Mouse (Mus musculus): ENCODE data around the gene Zfand3. TPM values are rescaled to one million over a fixed set of nuclear protein-coding genes. Genes with fewer than 3 reads are reported as not detected.
A peak's percentile ranks its signal among the peaks of the same experiment; 100 is the strongest.

The Zfand3 gene
- polyA plus RNA-seq, 1 experiment: 111 TPM

GRCm38 (mm10) chr17:30237600-30237999 lies 233.1 kb downstream of the Zfand3 start:
- DNase-seq: peak; percentile 37
- H3K36me3 ChIP-seq (ENCODE audit: control insufficient read depth, insufficient read depth, low read length): no peaks in the 10 kb centered on the region
- TF ChIP-seq CTCF (conservative IDR thresholded peaks at IDR 0.05; ENCODE audit: insufficient read depth, insufficient read length, low read depth, low read length) (no peak), POLR2A (IDR thresholded peaks at IDR 0.05; ENCODE audit: low read depth, low read length) (no peak)
- H3K4me1 ChIP-seq (ENCODE audit: control insufficient read depth, insufficient read depth, low read length): no peaks in the 10 kb centered on the region
- H3K27ac ChIP-seq (ENCODE audit: insufficient read depth, low read depth, low read length): no peak overlapping the region
- no peak overlapping the region for H3K4me3 ChIP-seq (ENCODE audit: insufficient read depth, low read depth, low read length)
- WGBS: 90% methylated on average over 7 of the region's 7 CpGs
- H3K27me3 ChIP-seq (replicated peaks; ENCODE audit: control insufficient read depth, insufficient read depth, low read length): no peaks in the 10 kb centered on the region

DNA sequence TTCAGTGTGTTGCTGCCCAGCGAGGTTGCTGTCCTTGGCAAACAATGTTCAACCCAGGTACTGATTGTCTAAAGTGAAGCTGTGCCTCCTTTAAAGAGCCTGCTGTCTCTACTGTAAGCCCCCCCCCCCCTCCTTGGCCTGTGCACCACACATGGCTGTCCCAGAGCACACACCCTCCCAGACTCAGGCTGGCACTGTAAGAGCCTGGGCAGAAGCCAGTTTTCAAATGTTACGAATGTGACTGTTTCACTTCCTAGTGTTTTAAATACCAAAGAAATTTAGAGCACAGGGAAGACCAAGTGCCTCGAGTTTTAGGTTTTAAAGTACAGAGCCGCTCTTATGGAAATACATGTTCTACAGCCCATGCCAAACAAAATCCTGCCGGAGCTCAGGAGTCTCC lies 234.9 kb downstream of the Zfand3 start:
- H3K36me3 ChIP-seq (ENCODE audit: control insufficient read depth, insufficient read depth, low read length): no peaks in the 10 kb centered on the region
- WGBS: 63% methylated on average over 5 of the region's 5 CpGs
- DNase-seq: peak; percentile 27
- no peak overlapping the region for H3K27ac ChIP-seq (ENCODE audit: insufficient read depth, low read depth, low read length)
- no peak overlapping the region for H3K4me3 ChIP-seq (ENCODE audit: insufficient read depth, low read depth, low read length)
- TF ChIP-seq CTCF (conservative IDR thresholded peaks at IDR 0.05; ENCODE audit: insufficient read depth, insufficient read length, low read depth, low read length) (no peak), POLR2A (IDR thresholded peaks at IDR 0.05; ENCODE audit: low read depth, low read length) (no peak)
- H3K27me3 ChIP-seq (replicated peaks; ENCODE audit: control insufficient read depth, insufficient read depth, low read length): no peaks in the 10 kb centered on the region
- H3K4me1 ChIP-seq (ENCODE audit: control insufficient read depth, insufficient read depth, low read length): no peaks in the 10 kb centered on the region

DNA sequence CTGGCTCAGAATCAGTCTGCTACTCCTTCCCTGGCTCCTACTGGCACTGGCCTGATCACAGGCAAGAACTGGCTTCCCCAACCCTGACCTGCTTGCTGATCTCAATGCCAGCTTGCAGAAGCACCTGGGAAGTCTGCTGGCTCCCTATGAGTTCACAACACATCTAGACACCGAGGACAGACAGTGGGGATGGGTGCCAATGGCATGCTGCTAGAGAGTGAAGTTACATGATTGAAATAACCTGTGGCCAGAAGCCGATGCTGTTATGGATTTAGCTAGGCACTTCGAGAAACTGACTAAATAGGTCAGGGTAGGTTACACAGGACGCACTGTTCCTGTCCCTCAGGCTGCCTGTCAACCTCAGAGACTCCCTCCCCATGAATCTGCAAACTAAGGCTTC lies 236.1 kb downstream of the Zfand3 start:
- WGBS: 71% methylated on average over 4 of the region's 4 CpGs
- peak; percentile 31 for DNase-seq

DNA sequence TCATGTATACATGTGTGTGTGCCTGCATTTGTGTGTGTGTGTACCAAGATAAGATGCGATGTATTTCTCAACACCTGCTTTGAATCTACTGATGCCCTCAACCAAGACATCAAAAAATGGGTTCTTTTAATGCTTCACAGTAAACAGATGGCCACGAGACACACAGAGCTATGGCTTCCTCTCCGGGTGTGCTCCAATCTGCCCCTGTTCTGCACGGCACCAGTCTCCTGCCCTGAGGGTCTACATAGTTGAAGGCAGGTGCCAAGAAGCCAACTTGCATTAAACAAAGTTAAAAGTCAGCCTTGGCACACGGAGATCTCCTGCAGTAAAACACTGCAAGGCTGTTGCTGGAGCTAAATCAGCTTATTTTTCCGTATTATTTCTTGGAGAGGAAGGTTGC lies 236.5 kb downstream of the Zfand3 start:
- 74% methylated on average over 6 of the region's 6 CpGs for WGBS
- Histone ChIP-seq H3K4me1 (ENCODE audit: control insufficient read depth, insufficient read depth, low read length) (no peaks in the 10 kb centered on the region; the same call in 1 of the 2 replicates), H3K36me3 (ENCODE audit: control insufficient read depth, insufficient read depth, low read length) (no peaks in the 10 kb centered on the region), H3K4me3 (ENCODE audit: insufficient read depth, low read depth, low read length) (no peak overlapping the region), H3K27ac (ENCODE audit: insufficient read depth, low read depth, low read length) (no peak overlapping the region), H3K27me3 (replicated peaks; ENCODE audit: control insufficient read depth, insufficient read depth, low read length) (no peaks in the 10 kb centered on the region)
- TF ChIP-seq CTCF (conservative IDR thresholded peaks at IDR 0.05; ENCODE audit: insufficient read depth, insufficient read length, low read depth, low read length): no peak
- no peak for TF ChIP-seq POLR2A (IDR thresholded peaks at IDR 0.05; ENCODE audit: low read depth, low read length)
- peak; percentile 52 for DNase-seq

More for the DNA sequence above, 236.1 kb downstream of the Zfand3 start:
- H3K4me1 ChIP-seq (ENCODE audit: control insufficient read depth, insufficient read depth, low read length): no peaks in the 10 kb centered on the region
- H3K36me3 ChIP-seq (ENCODE audit: control insufficient read depth, insufficient read depth, low read length): no peaks in the 10 kb centered on the region
- TF ChIP-seq CTCF (conservative IDR thresholded peaks at IDR 0.05; ENCODE audit: insufficient read depth, insufficient read length, low read depth, low read length): no peak
- no peak for TF ChIP-seq POLR2A (IDR thresholded peaks at IDR 0.05; ENCODE audit: low read depth, low read length)
- no peak overlapping the region for H3K27ac ChIP-seq (ENCODE audit: insufficient read depth, low read depth, low read length)
- H3K27me3 ChIP-seq (replicated peaks; ENCODE audit: control insufficient read depth, insufficient read depth, low read length): no peaks in the 10 kb centered on the region
- no peak overlapping the region for H3K4me3 ChIP-seq (ENCODE audit: insufficient read depth, low read depth, low read length)

- H3K27ac ChIP-seq (ENCODE audit: insufficient read depth, low read depth, low read length): no peak overlapping the region
- no peak for DNase-seq
- no peak overlapping the region for H3K4me3 ChIP-seq (ENCODE audit: insufficient read depth, low read depth, low read length)
- 59% methylated on average over 17 of the region's 17 CpGs for WGBS
- H3K4me1 ChIP-seq (ENCODE audit: control insufficient read depth, insufficient read depth, low read length): no peaks in the 10 kb centered on the region; the same call in 1 of the 2 replicates
- no peaks in the 10 kb centered on the region for H3K36me3 ChIP-seq (ENCODE audit: control insufficient read depth, insufficient read depth, low read length)
- H3K27me3 ChIP-seq (replicated peaks; ENCODE audit: control insufficient read depth, insufficient read depth, low read length): no peaks in the 10 kb centered on the region
- TF ChIP-seq CTCF (conservative IDR thresholded peaks at IDR 0.05; ENCODE audit: insufficient read depth, insufficient read length, low read depth, low read length) (no peak), POLR2A (IDR thresholded peaks at IDR 0.05; ENCODE audit: low read depth, low read length) (no peak)
Measured at GRCm38 (mm10) chr17:30241720-30242322, 237.3 kb downstream of the Zfand3 start.

DNA sequence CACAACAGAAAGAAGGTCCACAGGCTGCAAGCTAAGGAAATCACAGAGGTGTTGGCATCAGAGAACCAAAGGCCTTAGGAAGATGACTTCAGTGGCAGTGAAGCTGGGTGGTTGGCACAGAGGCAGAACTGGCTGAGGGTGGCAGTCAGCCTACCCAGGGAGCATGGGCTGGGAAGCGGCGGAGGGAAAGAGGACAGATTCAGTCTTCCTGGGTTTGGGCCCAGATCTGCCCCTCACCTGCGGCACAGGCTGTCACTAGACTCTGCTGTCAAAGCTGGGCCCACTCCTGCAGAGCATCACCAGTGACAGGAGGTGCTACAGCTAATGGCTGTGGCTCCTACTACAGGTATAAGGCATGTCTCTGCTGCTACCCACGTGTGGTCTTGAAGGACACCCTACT lies 238.1 kb downstream of the Zfand3 start:
- 95% methylated on average over 4 of the region's 4 CpGs for WGBS
- TF ChIP-seq CTCF (conservative IDR thresholded peaks at IDR 0.05; ENCODE audit: insufficient read depth, insufficient read length, low read depth, low read length) (no peak), POLR2A (IDR thresholded peaks at IDR 0.05; ENCODE audit: low read depth, low read length) (no peak)

DNA sequence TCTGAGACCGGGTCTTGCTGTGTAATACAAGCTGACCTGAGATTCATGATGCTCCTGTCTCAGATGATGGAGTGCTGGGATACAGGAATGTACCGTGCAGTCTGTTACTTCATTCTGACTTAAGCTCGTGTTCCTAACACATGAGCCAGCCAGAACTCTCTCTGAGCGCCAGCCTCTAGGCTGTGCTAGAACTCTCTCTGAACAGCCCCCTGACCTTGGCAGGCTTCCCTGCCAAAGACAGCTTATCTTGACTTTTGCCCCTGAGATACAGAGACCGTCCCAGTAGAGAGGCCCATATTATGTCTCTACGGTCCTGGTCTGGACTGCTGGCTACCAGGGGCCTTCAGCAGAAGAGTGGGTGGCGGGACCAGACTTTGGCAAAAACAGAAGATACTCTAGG lies 239.0 kb downstream of the Zfand3 start:
- no peak for DNase-seq
- H3K27me3 ChIP-seq (replicated peaks; ENCODE audit: control insufficient read depth, insufficient read depth, low read length): no peaks in the 10 kb centered on the region
- H3K27ac ChIP-seq (ENCODE audit: insufficient read depth, low read depth, low read length): no peak overlapping the region
- no peak overlapping the region for H3K4me3 ChIP-seq (ENCODE audit: insufficient read depth, low read depth, low read length)
- H3K4me1 ChIP-seq (ENCODE audit: control insufficient read depth, insufficient read depth, low read length): no peaks in the 10 kb centered on the region; the same call in 1 of the 2 replicates
- TF ChIP-seq CTCF (conservative IDR thresholded peaks at IDR 0.05; ENCODE audit: insufficient read depth, insufficient read length, low read depth, low read length): no peak
- no peak for TF ChIP-seq POLR2A (IDR thresholded peaks at IDR 0.05; ENCODE audit: low read depth, low read length)
- no peaks in the 10 kb centered on the region for H3K36me3 ChIP-seq (ENCODE audit: control insufficient read depth, insufficient read depth, low read length)
- WGBS: 68% methylated on average over 7 of the region's 7 CpGs

More for the DNA sequence above, 238.1 kb downstream of the Zfand3 start:
- Histone ChIP-seq H3K4me1 (ENCODE audit: control insufficient read depth, insufficient read depth, low read length) (no peaks in the 10 kb centered on the region; the same call in 1 of the 2 replicates), H3K27ac (ENCODE audit: insufficient read depth, low read depth, low read length) (no peak overlapping the region), H3K27me3 (replicated peaks; ENCODE audit: control insufficient read depth, insufficient read depth, low read length) (no peaks in the 10 kb centered on the region), H3K36me3 (ENCODE audit: control insufficient read depth, insufficient read depth, low read length) (no peaks in the 10 kb centered on the region), H3K4me3 (ENCODE audit: insufficient read depth, low read depth, low read length) (no peak overlapping the region)
- DNase-seq: no peak

Measured in kidney, adult 2 months (tissue).